Mouse (Mus musculus) ES-Bruce4 (cell line): ENCODE results near the gene Fstl4.
A peak's percentile ranks its signal among the peaks of the same experiment; 100 is the strongest.

Experiments used
- CTCF ChIP-seq: IDR thresholded peaks from one replicate; pipeline ENCODE4 v1.8.1; 2011; ENCODE audit warnings: low read depth, low read length
- EP300 ChIP-seq: IDR thresholded peaks from 2 replicates; pipeline ENCODE4 v1.6.1; 2011; ENCODE audit warnings: low read depth, low read length; ENCODE audit not compliant: insufficient read depth
- POLR2A ChIP-seq: IDR thresholded peaks from one replicate; pipeline ENCODE4 v1.8.1; 2011; ENCODE audit warnings: low read length; ENCODE audit not compliant: insufficient read depth

DNA sequence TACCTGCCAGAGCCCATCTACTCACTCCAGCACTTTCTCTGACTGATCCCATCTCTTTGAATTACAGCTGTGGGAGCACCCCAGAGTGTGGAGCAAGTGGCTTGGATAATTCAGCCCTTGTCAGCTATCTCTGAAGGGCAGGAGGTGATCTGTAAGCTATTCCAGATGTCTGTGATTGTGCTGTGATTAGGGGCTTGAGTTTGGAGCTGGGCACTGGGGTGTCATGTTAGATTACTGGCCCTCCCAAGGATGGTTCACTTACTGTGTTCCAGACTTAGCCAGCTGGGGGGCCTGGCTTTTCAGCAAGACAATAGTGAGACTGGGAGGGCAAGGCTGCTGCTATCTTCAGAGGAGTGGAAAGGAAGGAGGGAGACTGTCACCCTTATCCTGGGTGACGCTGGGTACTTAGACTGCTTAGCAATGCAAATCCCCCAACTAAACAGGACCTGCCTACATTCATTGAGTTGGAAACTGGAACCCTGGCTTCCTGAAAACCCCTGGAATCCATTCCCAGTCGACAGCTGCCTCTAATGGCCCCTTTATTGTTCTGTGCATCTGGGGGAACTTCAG is 56.0 kb downstream of the Fstl4 start:
- TF ChIP-seq CTCF, result no peak
- TF ChIP-seq EP300, result 0 out of 2 replicates have a peak, but pooled peaks have one; percentile 52
- TF ChIP-seq POLR2A, result no peak
